Mouse (Mus musculus) inflammation-experienced regulatory T-cells (primary cell): ENCODE data around the gene Ogdhl. TPM values are rescaled to one million over a fixed set of nuclear protein-coding genes. Genes with fewer than 3 reads are reported as not detected.

Experiments
- polyA plus RNA-seq, 2 experiments: library from polyadenylated mRNA; unstranded; fragments of 100-300 nt; shearing (Covaris generic); gene quantifications; one replicate each; pipeline ENCODE4 v1.2.1; 2017

Gene Ogdhl
- polyA plus RNA-seq, result under 1 TPM; 0.13 to 0.67 TPM

DNA sequence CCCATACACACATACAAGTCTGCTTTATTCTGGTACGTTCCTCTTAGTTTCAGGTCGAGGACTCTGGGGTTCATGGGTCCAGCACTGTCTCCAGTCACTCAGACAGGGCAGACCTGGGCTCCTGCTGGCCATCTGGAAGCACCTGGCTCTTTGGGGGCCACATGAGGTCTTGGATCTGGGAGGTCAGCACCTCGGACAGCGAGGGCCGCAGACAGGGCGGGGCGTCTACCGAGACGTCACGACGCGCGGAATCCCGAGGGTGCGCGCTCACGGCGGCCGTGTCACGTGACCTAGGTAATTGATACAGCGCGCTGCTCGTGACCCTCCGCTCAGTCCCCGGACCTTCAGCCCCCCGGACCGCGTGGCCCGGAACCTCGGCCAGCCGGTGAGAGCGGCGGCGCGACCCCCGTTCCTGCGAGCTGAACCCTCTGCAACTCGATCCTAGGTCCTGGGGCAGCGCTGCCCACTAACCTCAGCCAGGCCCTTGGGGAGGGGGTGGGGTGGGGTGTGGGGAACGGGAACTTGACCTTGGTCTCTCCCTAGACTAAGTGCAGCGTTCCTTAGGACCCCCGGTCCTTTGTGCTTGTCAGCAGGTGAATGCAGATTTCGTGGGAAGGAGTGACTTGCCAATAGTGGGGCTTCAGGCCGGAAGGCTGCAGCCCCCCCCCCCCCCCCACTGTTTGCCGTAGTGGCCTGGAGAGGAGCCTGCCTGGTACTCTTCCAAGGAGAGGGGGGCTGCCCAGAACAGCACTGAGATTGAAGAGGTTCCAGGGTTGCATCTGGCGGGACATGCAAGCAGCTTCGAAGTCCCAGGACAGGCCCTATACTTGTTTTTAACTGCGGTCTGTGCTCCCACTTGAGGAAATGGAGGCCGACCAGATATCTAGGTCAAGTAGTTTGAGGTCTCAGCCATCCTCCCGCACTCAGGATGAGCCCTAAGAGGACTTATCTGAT lies at the start of gene Ogdhl:
Gene Ogdhl (plus strand): TSS at position 288 of the 954 bp plus-strand sequence.

GRCm38 (mm10) chr14:32388196-32388595 lies 66.4 kb downstream of the Ogdhl start, which contains the start of gene 1700024G13Rik:
Gene 1700024G13Rik (minus strand): TSS chr14:32388391.

Other genes with a start within 250 kb of the Ogdhl start
- gene Oxnad1, start 236.6 kb upstream of the Ogdhl start, polyA plus RNA-seq, result 10 to 100 TPM; 13.0 to 14.5 TPM
- 10 to 100 TPM; 73.5 to 77.7 TPM for gene Dph3, start 236.3 kb upstream of the Ogdhl start, polyA plus RNA-seq
- not detected for gene Msmb, start 180.0 kb upstream of the Ogdhl start, polyA plus RNA-seq
- gene Ncoa4, start 162.2 kb upstream of the Ogdhl start, polyA plus RNA-seq, result 10 to 100 TPM; 72.7 to 99.2 TPM
- 100 to 1,000 TPM in 1 of 2 experiments, 10 to 100 TPM in 1; 89.6 to 103 TPM for gene Timm23, start 120.1 kb upstream of the Ogdhl start, polyA plus RNA-seq
- 10 to 100 TPM; 69.8 to 72.8 TPM for gene Parg, start 120.1 kb upstream of the Ogdhl start, polyA plus RNA-seq
- gene 1700024G13Rik, start 66.4 kb downstream of the Ogdhl start, polyA plus RNA-seq, result not detected
- gene Slc18a3, start 142.8 kb downstream of the Ogdhl start, polyA plus RNA-seq, result under 1 TPM in 1 of 2 experiments, not detected in 1; 0.20 TPM
- under 1 TPM; 0.33 to 0.75 TPM for gene Chat, start 144.0 kb downstream of the Ogdhl start, polyA plus RNA-seq
- gene Ercc6, start 191.5 kb downstream of the Ogdhl start, polyA plus RNA-seq, result 10 to 100 TPM; 29.4 to 30.5 TPM